Mouse (Mus musculus) cerebellum, postnatal 36 days (tissue): ENCODE results near the gene Foxk1.
A peak's percentile ranks its signal among the peaks of the same experiment; 100 is the strongest.

Experiments
- DNase-seq, 2 experiments: peaks; one replicate each; pipeline ENCODE4 v3.0.0; 2021 to 2022; ENCODE audit warnings: mixed read lengths in 2 of 2

Foxk1 gene

DNA sequence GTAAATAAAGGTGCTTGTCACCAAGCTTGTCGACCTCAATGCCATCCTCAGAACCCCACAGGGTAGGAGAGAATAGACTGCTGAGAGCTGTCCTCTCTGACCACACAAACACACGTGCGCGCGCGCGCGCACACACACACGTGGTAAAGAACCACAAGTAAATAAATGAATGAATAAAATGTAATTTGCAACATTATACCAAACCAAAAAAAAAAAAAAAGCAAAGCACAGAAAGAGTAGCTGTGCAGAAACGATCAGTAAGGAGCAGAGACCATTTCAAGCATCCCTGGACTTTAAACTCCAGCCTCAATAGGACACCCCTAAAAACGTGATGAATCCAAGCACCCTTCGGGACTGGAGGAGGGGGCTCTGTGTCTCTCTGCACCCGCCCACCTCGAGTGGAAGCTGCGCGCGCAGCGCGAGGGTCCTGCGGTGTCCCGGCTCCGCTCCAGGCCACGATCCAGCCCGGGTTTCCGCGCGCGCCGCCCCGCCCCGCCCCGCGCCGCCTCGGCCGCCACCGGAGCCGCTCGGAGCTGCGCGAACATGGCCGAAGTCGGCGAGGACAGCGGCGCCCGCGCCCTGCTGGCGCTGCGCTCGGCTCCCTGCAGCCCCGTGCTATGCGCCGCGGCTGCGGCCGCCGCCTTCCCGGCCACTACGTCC lies at the start of gene Foxk1:
TSS of gene Foxk1 (plus strand) at position 517 of the 660 bp plus-strand sequence.
- peak; percentile 96 for DNase-seq

DNA sequence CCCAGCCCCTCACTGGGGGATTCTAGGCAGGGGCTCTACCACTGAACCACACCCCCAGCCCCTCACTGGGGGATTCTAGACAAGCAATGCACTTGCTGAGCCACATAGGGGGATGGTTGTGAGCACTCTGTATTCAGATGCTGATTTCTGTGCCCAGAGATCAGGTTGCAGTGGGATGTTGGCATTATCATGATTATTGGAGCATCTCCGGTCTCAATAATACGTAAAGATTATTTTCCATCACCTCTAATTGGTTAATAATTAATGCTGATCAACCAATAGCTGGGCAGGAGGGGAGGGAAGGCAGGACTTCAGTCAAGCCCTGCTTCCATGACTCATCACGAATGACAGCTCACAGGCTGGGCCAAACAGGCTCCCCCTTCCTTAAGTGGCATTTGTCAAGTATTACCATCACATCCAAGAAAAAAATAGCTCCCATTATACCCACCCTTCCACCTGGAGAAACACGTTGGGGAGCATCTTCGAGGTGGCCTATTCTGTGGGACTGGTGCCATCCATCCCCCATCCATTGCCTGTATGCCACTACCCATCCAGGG lies 48.9 kb upstream of the Foxk1 start:
- no peak for DNase-seq

DNA sequence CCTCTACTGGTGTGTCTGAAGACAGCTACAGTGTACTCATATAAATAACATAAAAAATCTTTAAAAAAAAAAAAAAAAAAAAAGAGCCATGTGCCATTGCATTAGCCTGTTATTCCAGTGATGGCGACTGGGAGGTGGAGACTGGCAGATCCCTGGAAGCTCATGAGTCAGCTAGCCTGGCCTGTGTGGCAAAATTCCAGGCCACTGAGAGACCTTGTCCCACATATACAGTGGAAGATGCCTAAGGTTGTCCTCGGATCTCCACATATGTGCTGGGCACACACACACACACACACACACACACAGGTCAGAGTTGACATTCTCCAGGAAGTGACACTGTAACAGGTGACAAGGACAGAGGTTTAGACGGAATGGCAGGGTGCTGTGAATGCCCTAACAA lies 46.2 kb upstream of the Foxk1 start:
- no peak for DNase-seq

DNA sequence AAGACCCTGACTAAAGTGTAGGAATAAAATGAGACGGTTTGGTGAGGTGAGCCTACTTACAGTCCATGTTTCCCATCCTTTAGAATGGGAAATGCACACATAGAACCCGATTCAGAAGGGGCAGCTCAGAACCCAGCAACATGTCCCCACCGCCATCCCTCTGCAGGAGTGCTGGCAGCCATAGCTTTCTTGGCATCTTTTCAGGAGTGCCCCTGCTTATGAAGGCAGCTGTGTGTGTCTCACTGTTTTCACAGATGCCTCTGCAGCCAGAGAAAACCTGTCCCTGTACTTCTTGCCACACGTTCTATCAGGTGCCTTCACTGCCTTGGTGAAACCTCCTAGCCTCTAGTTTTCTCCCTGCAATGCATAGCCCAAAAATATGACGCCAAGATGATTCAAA lies 40.1 kb upstream of the Foxk1 start:
- no peak for DNase-seq

DNA sequence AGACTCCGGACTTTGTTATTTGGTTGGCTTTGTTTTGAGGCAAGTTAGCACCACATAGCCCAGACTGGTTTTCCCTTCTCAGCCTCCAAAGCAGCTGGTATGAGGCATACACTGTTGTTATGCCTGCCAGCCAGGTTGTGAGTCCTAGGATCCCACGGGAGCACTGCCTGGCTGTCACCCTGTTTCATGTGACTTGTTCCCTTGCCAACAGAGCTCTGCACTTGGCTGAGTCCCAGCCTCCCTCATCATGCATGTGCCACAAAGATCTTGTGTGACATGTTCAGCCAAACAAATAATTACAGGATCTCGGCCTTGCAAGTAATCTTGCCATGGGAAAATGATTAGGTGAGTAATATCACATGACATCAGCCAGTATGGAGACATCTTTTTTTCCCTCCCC lies 38.4 kb upstream of the Foxk1 start:
- peak; percentile 37 to 47 for DNase-seq

DNA sequence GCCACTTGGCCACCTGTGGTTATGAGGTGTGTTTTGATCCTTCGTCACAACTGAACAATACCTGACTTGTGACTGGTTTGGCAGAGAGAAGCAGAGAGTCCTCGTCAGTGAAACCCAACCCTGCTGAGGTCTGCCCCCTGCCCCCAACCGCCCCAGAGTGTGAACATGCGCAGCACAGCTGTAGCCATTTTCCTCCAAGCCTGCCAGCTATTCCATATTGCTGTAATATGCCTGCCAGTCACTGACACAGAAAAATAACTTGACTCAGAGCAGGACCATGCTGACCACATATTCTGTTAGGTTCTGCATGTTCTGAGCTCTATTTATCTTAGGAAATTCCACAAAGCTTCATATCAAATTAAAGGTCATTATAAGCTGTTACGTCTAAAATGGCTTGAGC lies 37.2 kb upstream of the Foxk1 start:
- no peak for DNase-seq

DNA sequence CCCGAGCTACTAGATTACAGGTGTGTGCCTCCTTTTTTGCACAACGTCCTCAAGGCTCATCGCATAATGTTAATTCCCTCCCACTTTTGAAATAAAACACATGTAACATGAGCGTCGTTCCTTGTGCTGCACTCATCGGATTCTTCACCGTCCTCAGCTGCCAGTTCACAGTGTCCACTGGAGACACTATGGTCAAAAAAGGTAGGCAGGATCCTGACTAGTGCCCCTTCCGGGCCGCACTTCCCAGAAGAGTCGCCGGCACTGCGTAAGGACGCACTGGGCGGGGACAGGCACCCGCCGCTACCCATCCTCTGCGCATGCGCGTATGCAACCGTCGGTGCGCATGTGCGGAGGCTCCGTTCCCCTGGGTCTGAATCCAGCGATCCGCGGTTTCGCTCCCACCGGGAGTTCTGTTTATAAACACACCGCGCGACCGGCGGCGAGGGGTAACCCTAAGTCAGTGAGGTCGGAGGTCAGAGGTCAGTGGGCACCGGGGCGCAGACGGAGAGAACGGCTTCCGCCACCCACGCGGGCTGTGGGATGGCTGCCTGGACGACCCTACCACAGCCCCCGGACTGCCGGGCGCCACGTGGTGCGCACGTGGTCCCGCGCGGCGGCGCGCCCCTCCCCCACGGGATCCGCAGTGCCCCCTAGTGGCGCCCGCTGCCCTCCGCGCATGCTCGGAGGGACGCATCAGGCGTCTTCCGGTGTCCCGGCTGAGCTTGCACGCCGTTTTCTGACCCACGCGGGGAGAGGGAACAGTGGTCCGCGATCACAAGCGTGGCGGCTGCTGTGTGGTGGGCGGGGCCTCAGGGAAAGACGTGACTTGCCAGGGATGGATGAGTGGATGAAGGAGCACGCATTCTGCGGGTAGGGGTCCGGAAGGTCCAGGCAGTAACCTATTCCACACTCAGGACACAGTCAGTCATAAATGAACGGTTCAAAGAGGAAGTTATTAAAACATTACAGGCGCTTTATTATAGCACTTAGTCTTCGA lies 33.9 kb upstream of the Foxk1 start:
- peak; percentile 99 to 100 for DNase-seq

DNA sequence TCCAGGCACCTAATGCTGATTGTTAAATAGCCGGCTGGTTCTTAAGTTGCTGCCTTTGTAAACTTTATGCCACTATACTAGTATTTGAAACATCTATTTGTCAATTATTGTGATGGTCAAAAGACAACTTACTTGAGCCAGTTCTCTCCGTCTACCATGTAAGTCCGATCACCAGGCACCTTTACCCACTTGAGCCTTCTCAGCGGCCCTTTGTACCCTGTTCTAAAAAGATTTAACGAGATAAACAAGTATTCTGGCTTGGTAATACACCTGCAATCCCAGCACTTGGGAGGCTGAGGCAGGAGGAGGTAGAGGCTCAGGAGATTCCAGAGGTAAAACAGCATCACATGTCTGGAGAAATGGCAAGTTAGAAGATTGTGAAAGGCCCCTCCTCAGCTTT lies 33.2 kb upstream of the Foxk1 start:
- no peak for DNase-seq

DNA sequence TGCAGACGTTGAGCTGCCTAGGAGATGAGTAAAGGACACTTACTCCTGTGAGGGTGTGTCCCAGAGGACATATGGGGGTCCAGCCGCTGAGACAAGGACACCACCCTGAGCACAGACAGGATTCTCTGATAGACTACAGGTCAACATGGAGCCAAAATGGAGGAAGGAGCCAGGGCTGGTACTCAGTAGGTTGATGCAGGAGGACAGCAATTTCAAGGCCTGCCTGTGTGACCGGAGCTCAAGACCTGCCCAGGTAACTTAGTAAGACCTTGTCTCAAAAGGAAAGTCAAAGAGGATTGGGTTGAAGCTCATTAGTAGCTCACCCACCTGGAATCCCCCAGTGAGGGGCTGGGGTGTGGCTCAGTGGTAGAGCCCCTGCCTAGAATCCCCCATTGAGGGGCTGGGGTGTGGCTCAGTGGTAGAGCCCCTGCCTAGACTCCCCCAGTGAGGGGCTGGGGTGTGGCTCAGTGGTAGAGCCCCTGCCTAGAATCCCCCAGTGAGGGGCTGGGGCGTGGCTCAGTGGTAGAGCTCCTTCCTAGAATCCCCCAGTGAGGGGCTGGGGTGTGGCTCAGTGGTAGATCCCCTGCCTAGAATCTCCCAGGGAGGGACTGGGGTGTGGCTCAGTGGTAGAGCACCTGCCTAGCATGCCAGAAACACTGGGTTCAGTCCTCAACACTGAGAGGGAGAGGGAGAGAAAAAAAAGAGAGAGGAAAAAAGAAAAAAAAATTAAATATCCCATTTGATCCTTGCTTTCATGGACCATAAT lies 30.7 kb upstream of the Foxk1 start:
- no peak for DNase-seq

DNA sequence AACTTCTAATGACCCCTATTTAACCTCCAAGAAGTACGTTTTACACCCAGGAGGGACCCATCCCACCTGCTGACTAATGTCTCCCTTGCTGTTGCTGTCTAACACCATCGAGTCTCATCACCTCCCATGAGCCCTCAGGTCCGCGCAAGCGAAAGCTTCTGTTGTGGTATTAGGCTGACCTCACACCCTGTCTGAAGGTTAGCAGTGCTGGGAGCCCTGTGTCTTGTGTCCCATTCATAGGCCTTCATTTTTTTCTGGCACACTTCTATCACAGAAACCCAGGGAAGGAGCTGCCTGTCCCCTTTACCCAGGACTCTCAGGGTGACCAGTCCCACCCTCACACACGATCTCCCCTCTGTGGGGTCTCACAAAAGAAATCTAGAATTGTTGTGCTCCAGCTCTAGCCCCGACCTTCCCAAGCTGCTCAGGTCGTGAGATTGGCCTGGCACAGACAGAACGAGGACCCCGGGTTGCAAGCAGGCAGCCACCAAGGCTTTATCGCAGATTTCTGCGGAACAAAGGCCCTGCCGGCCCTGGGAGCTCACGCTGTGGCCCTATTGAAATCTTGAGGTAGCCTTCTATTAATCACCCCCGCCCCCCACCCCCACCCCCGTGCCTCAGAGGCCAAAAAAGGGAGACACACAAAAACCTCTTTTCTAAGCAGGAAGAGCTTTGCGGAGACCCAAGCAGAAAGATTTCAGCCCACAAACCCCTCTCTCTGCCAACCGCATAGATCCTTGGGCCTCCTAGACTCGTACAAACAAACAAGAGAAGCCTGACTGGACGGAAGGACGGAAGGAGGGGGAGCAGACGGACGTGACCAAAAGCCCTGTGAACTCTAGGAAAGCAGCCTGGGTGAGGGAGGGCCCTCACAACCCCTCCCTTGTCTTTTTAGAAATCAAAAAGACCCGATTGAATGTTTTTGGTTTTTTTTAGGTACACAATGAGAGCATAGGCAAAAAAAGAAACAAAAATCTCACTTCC lies 29.8 kb upstream of the Foxk1 start:
- DNase-seq, result no peak

DNA sequence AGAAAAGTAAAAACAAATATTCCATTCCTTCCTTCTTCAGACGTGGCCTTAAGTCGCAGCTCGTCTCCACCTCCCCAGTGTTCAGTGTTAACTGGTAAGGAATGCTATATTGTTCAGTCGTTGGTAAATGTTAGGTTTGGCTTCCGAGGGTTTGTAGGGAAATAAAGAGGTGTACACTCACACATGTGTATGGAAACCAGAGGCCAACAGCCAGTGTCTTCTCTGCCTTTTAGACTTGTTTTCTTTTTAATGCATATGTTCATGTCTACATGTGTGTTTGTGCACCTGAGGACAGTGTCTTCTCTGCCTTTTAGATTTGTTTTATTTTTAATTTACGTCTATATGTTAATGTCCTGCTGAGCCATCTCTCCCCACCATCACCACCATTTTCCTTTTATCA lies 29.1 kb upstream of the Foxk1 start:
- DNase-seq, result no peak

DNA sequence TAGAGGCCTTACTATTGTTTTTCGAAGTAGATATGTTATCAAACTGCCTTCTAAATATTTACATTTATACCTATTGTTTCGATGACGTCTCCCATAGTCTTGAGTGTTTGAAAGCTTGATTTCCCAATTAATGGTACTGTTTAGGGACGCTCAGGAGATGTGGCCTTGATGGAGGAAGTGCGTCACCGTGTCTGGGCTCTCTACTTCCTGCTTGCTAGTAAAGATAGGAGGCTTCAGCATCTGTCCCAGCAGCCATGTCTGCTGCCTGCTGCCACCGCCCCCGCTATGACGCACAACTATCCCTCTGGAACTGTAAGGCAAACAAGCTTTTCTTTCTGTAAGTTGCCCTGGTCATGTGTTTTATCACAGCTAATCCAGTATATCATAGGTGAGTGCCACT lies 27.0 kb upstream of the Foxk1 start:
- DNase-seq, result no peak

DNA sequence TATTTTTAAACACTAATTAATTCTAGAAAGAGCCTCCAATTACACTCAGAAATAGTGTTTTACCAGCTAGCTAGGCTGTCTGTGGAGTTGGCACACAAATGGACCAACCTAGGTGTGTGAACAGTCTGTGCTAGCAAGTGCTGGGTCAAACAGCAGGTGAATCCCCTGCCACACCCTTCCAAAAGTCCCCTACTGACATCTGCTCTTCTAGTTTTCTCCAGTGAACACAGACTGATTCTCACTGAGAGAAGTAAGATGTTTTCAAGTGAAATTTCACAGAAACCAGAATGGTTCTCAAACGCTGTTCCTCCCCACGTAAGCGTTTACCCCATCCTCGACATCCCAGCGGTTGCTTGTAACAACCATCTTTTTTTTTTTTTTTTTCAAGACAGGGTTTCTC lies 25.7 kb upstream of the Foxk1 start:
- DNase-seq, result no peak

DNA sequence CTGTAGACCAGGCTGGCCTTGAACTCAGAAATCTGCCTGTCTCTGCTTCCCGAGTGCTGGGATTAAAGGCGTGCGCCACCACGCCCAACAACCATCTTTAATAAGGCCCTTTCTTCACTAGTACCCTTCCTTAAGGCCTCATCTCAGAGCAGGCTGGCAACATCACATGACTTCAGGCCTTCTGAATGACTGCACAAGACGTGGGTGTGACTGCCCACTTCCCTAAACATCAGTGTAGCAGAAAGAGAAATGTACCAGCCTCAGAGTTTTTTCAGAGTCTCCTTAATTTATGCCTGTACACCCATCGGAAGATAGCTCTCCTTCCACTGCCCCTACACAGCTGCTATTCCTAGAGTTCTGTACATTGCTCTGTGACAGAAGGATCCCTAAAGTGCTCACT lies 25.2 kb upstream of the Foxk1 start:
- DNase-seq, result no peak

DNA sequence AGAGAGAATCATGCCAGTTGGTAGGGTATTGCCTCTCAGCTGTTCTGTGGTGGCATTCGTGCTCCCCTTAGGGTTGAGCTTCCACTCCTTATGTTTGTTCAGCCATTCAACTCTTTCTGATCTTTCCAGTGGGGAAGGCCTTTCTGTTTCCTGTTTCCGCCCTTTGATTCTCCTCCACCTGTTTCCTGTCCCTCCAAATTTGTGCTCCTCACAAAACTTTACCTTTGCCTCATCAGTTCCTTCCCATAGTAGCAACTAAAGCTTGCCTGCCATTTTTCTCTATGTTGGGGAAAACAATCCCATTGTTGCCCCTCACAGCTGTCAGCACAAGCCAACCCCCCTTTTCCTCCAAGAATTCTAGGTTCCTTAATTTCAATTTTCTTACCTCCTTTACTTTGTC lies 23.2 kb upstream of the Foxk1 start:
- DNase-seq, result no peak

DNA sequence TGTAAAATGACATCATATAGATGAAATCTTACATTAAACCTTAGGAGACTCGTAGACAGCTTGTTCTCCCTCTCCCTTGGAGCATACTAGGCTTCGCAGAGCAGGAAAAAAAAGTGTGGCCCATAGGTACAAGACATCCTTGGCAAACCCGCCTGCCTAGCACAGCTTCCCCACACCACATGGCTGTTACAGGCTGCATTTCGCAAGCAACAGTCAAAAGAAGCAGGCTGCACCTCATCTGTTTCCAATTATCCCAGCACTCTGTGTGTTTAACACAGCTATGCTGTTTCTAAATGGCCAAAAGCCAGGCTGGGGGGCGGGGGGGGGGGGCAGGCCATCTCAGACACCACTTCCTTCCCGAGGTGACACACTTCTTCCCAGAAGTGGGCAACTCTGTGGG lies 20.8 kb upstream of the Foxk1 start:
- no peak for DNase-seq

DNA sequence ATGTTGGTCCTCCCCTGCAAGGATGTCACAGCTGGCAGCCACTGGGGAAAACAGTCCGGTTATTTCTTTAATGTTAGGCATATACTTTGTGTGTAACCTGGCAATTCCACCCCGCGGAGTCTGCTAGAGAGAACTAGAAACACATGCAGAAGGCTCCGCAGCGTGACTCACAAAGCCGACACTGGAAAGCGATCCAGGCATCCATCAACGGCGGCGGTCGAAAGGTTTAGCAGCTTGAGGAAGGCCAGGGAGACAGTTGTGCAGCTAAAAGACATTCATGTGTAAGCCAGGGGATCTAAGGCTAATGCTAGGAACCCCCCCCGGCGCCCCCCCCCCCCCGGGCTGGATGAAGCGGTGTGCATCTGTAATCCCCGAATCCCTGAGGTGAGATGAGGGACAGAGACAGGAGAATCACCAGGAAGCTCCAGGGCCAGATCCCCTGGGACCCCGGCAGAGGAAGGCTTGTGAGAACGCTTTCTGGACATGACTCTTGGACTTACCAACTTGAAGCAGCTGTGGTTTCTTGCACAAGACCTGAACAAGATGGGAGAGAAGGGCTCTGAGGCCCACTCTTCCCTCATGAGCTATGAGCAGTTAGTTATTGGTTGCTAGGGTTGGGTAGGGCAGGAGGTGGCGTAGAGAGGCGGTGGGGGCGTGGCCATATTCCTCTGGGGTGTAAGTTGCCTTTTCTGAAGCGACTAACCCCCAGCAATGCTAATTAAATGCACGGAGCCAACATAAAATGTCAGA lies 16.2 kb upstream of the Foxk1 start:
- no peak for DNase-seq

DNA sequence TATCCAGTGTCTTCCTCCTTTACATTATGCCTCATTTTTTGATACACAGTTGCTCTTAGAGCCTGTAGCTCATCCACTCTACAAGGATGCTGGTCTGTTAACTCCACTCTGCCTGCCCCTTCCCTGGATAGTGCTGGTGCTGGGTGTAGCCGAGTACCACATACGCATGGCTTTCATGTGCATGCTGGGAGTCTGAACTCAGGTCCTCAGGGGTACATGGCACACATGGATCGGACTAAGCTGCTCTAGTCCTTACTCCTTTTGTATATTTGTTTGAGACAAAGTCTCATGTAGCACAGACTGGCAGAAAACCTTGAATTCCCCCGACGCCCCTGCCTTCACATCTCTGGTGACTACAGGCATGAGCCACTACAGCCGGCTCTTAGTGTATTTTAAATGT lies 15.0 kb upstream of the Foxk1 start:
- DNase-seq, result no peak

DNA sequence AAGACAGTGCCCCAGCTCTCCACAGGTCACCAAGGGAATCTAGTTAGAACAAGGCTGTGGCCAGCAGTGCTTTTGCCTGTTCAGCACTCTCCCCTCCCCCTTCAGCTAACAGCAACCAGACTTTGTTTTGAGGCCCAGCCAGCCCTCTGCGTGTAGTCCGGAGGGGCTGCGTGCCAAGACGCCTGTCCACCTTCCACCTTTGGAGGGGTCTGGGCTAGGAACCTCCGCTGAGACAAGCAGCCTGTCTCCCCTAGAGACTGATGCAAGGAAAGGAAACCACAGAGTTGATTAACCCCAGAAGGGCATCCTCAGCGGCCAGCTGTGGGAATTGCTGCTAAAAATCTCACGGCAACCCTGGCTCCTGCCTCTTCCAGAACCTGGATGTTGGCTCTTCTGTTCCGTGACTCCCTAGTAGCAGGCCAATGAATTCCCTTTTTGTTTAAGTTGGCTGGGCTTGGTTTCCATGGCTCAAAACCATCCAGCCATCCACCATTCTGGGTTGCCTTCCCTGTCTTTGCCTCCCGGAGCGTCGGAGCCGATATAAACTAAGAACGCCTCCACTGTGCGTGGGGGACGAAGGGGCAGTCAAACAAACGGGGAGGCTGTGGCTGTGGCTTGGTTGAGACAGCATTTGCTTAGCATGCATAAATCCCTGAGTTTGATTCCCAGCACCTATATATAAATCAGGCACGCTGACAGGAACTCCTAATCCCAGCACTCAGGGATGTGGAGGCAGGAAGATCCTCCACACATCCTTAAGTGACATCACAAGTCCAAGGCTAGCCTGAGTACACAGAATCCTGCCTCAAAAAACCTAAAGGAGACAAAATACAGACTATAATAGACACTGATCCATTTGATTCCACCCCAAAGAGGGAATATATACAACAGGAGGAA lies 14.3 kb upstream of the Foxk1 start:
- DNase-seq, result no peak

DNA sequence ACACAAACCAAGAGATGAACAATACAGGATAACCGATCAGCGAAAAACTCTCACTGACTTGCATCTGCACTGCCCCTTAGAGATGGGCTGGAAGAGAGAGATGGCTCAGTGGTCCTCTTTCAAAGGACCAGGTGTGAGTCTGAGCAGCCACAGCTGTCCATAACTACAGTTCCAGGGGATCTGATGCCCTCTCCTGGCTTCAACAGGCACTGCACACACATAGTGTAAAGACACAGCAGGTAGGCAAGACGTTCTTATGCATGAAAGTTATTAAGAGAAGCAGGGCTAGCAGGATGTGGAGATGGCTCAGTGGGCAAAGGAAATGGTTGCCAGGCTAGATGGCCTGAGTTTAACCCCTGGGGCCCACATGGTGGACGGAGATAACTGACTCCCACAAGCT lies 13.6 kb upstream of the Foxk1 start:
- DNase-seq, result no peak
